Mouse (Mus musculus) left cerebral cortex, adult 8-10 months (tissue): Measurements from ENCODE around the gene Klk9. TPM values are rescaled to one million over a fixed set of nuclear protein-coding genes. Genes with fewer than 3 reads are reported as not detected.
A peak's percentile ranks its signal among the peaks of the same experiment; 100 is the strongest.

ENCODE experiments used
- DNase-seq, 2 experiments: peaks; one replicate each; pipeline ENCODE4 v3.0.0; 2022; ENCODE audit warnings: low spot score in 2 of 2
- total RNA-seq, 4 experiments: library from RNA; stranded (reverse); gene quantifications; 2 replicates each; pipeline ENCODE4 v1.2.4; 2022

Gene Klk9
- not detected for total RNA-seq

DNA sequence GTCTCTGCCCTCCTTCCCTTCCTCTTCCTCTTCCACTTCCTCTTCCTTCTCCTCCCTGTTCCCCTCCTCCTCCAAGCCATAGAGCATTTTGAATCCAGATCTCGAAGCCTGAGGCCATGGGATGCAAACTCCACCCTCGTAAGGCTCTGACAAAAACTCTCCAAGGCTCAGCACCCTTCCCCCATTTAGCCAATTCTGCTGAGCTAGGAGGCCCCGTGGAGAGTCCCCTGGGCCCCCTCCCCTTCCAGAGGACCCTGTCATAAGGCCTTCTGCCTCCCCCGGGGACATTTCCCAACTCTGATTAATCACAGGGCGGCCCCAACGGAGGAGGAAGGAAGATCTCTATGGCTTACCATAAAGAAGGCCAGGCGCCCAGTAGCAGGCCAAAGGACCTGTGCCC lies at the start of gene Klk9:
Gene Klk9 (plus strand): TSS at position 301 of the 400 bp plus-strand sequence.
- DNase-seq, result no peak

DNA sequence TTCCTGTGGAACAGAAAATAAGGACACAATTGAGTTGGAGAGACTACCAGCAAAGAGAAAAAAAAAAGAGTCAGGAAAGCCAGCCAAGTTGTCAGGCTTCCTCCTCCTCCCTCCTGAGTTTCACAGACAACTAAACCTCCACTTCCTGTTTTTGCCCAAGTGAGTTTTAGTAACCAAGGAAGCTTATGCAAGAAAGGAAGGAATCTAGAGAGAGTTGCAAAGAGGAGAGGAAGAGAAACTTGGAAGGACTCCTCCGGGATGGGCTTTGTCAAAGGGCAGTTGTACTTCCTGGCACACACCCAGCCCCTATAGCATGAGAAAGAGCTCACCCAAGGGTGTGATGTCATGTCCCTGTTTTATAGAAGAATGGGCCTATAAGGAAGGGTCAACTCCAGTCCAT lies 43.9 kb upstream of the Klk9 start:
- no peak for DNase-seq

DNA sequence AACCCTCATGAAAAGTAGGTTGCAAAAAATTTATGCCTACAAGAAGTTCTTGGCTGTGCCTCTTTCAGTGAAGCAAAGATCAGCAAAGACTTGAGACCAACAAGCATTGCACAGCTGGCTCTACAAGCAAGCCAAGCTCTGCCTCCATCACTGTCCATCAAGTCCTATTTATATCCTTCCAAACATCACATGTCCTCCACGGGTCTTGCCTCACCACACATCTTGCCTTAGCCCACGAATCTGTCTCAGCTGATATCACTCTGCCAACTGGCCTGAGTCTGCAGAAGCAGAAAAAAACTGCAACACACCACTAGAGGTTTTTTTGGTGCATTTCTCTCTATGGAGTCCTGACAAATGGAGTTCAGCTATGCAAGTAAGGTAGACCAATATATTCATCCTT lies 38.9 kb upstream of the Klk9 start:
- DNase-seq, result no peak

DNA sequence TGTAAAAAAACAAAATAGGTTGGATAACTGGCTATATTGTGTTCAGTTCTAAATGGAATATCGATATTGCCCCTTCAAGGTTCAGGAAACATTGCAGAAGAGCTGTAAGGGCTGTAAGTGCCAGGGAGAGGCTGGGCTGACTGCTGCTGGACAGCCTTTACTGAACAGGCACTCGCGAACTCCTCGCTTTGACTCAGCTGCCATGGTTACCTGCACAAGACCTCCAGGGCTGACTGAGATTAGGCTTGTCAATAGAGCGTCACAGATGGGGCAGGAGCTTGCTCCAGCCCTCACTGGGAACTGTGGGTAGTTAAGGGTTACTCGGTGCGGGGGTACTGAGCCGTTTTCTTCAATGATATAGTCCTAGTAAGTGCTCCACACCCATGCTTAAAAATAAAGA lies 25.2 kb upstream of the Klk9 start:
- DNase-seq, result no peak

DNA sequence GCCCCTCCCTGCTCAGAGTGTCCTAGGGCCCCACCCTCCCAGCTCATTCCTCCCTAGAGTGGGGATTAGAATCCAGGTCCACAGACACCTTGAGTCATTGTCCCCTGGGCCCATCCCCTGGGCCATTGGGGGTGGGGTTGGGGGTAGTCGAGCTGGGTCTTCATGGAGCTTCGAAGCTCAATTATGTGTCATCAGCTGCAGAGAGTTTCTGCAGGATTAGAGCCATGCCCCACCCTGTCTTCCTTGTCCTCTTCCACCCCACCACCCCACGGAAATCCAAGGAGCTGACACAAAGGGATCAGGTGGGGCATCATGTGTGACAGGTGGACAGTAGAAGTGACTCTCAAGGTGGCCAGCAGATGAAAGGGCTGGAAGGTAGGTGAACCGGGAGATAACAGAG lies 23.1 kb upstream of the Klk9 start, which contains the start of gene Klk12:
Gene Klk12 (plus strand): TSS at position 301 of the 400 bp plus-strand sequence.
- DNase-seq, result no peak

DNA sequence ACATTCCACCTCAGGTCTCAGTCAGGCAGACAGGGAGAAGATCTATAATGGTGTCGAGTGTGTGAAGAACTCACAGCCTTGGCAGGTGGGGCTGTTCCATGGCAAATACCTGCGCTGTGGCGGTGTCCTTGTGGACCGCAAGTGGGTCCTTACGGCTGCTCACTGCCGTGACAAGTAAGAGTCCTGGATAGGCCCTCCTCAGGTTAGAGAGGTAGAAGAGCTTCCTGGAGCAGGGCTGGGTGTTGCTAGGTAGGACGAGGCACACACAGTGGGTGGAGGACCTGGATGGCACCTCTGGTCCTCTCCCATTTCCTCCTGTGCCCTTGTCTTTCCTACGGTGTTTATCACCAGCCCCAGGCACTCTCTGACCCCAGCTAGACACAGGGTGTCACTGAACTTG lies 22.1 kb upstream of the Klk9 start:
- no peak for DNase-seq

DNA sequence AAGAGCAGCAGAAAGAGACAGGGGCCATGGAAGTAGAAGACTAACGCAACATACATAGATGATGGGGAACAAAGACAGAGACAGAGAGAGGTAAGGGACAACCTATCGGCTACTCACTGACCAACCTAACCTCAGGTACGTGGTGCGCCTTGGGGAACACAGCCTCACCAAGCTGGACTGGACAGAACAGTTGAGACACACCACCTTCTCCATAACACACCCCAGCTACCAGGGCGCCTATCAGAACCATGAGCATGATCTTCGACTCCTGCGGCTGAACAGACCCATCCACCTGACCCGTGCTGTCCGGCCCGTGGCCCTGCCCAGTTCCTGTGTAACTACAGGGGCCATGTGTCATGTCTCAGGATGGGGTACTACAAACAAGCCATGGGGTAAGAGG lies 21.0 kb upstream of the Klk9 start:
- no peak for DNase-seq

DNA sequence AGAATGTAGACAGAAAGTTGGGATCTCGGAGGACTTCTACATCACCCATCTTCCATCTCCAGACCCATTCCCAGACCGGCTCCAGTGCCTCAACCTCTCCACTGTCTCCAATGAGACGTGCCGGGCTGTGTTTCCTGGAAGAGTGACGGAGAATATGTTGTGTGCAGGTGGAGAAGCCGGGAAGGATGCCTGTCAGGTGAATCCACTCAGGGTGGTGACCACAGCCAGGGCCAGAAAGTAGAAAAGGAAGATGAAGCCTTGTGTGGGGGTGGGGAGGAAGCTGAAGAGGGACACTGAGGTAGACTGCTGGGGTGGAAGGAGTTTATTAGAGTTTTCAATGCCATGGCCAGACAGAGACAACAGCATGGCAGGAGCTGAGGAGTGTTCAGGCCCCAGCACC lies 19.8 kb upstream of the Klk9 start:
- DNase-seq, result no peak

DNA sequence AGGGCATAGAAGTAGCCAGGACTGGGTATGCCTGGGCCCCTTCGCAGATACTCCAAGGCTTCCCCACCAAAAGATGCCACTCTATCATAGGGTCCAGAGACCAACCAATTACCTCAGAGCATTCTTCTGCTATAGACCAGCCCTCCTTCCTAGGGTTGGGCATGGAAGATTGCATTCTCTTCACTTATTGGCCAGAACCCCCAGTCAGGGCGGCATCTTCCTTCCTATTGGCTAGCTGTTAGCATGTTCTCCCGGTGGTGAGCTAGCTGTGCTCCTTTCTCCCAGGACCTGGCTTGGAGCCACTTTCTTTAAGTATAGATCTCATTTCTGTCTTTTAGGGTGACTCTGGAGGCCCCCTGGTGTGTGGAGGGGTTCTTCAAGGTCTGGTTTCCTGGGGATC lies 18.8 kb upstream of the Klk9 start:
- no peak for DNase-seq

DNA sequence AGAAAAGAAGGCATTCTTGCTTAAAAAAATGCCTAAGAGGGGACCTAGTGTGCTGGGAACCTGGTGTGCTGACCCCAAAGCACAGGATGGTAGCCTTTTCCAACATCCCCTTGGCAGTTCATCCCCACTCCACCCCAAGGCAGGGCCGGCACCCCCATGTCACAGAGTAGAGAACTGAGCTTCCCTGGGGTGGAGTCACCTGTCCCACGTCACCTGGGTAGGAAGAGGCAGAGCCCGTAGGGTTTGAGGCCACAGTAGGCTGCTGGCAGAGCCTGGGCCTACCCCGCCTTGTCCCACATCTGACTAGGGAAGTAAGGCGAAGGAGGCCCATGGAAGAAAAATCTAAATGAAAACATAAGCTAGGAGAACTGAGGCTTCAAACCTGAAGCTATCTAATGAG lies 17.3 kb upstream of the Klk9 start, which contains the start of gene Klk11:
Gene Klk11 (plus strand): TSS at position 241 of the 400 bp plus-strand sequence.
- no peak for DNase-seq

DNA sequence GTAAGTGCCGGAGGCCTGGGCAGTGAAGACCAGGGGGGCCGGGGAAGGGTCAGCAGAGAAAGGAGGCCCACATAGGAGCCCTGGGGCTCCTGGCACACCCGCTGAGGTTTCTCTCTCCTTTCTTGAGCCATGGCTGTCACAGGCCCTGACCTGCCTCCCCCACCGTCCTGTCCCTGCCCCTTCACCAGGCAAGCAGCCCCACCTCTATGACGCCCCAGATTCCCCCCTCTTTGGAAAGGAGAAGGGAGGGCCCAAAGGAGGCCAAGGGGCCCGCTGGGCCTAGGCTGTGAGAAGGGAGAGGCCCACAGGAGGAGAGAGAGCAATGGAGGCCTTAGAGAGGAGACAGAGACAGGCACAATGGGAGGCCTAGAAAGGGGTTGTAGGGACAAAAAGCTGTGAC lies 16.9 kb upstream of the Klk9 start:
- no peak for DNase-seq

DNA sequence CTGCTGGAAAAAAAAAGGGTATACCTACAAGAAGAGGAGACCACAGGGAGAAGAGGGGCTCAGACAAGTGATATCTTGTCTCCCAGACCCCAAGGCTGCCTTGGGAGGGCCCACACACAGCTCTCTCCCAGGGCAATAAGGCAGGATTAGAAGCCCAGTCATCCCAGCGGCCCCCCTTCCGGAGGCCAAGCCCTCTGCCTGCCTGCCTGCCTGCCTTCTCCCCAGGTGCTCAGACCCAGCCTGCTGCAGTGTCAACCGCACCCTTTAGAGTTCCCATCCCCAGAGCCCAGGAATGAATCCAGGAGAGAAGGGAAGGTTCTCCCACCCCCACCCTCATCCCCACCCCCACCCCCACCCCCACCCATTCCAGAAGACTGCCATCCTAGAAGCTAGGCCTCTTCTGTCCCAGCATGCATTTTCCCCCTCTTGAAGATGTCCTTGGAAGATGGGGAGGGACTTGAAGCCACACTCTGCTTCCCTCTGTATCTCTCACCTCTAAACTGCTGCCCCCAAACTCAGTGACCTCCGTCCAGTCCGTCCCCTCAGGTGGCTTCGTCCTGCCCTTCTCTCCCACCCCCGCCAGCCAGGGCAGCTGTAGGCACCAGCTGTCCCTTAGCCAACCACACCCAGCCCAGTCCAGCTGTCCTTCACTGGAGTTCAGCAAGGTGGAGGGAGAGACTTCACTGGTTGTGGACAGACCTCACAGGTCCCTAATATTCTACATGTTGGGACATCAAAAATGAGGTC lies 16.2 kb upstream of the Klk9 start:
- DNase-seq, result no peak

DNA sequence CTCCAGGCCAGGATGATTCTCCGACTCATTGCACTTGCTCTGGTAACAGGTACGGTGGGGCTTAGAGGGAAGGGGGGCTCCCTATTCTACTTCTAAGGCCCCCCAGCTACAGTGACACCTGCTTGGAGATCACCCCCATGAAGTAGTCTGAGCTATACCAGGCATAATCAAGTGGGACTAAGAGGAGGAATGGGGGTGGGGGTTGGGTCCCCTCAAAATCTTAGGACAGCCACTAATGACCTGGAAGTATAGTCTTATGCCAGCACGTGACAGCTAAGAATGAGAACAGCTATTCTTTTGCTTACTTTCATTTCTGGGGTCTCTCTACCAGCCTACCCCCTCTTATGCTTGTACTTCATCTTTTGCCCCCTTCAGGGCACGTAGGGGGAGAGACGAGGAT lies 15.2 kb upstream of the Klk9 start:
- no peak for DNase-seq

DNA sequence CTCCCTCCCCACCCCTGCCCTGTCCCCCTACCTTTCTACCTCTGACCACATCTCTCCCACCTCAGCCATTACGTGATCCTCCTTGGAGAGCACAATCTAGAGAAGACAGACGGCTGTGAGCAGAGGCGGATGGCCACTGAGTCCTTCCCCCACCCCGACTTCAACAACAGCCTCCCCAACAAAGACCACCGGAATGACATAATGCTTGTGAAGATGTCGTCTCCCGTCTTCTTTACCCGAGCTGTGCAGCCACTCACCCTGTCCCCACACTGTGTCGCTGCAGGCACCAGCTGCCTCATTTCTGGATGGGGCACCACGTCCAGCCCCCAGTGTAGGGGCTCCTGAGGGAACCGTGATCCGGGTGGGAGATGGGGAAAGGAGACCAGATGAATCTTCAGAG lies 14.3 kb upstream of the Klk9 start:
- DNase-seq, result no peak

DNA sequence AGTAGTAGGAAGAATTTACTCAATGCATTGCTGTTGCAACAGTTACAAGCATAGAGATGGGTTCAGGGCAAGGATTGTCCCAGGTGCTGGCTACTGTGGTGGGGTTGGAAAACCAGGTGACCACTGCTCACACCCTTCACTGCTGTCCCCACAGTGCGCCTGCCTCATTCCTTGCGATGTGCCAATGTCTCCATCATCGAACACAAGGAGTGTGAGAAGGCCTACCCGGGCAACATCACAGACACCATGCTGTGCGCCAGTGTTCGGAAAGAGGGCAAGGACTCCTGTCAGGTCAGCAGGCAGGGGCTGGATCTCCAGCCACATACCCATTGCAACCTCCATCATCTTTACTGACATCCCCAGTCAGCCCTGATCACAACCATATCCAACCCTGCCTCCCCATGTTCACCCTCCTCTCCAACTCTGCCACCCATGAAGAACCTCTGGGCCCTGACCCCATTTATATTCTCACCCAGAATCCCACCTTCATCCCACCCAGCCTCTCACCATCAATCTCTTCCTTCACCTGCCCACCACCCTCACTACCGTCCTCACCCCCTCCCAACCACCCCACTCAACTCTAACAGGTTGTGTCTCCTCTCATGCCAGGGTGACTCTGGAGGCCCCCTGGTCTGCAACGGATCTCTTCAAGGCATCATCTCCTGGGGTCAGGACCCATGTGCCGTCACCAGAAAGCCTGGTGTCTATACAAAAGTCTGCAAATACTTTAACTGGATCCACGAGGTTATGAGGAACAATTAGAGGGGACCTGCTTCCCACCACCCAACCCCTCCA lies 13.3 kb upstream of the Klk9 start:
- DNase-seq, result no peak

DNA sequence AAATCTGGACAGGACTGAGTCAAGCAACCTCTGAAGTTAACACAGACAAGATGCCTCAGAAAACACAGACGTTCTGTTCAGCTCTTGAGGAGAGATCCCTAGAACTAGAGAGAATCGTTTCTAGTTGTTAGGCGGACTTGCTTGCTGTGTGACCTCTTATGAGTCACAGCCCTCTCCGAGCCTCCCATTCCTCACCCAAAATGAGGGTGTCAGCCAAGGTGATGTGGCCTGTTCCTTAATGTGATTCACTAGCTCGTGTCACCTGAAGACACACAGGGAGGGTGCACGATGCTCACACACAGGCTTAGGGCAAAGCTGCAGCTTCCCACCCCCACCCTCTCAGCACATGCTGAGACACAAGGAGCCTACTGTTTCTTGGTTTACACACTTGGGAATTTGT lies 11.4 kb upstream of the Klk9 start:
- no peak for DNase-seq

DNA sequence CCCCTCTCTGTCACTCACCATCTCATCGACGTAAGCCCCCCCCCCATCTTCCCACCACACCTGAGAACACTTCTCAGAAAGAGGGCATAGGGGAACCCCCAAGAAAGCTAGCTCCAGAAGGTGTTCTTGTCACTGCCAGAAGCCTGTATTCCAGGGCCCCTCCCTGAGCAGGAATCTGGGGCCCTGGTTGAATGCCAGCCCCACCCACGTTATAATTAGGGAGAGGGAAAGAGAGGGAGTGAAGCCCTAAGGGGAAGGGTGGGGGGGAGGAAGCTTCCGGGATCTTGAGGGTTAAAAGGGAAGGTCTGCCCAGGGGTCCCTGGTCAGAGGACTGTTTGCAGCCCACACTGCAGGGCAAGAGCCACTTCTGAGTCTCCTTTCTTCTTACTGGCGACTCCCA lies 10.9 kb upstream of the Klk9 start, which contains the start of gene Klk10:
Gene Klk10 (plus strand): TSS at position 290 of the 400 bp plus-strand sequence.
- no peak for DNase-seq

DNA sequence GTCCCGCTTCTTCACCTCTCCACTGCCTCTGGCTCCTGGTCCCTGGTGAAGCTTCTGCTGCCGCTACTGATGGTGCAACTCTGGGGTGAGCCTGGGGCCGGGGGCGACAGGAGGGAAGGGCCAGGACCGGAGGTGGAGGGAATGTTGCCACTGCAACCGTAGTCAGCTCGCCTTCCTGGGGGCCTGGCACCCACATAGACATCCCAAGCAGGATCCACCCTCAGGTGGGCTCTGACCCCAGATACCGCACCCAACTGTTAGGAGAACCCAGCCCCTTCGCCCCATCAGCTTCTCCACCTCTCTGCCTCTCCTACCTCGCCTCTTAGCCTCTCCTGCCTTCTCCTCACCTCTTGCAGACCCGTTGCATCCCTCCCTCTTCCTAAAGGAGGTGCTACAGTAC lies 10.2 kb upstream of the Klk9 start:
- no peak for DNase-seq

DNA sequence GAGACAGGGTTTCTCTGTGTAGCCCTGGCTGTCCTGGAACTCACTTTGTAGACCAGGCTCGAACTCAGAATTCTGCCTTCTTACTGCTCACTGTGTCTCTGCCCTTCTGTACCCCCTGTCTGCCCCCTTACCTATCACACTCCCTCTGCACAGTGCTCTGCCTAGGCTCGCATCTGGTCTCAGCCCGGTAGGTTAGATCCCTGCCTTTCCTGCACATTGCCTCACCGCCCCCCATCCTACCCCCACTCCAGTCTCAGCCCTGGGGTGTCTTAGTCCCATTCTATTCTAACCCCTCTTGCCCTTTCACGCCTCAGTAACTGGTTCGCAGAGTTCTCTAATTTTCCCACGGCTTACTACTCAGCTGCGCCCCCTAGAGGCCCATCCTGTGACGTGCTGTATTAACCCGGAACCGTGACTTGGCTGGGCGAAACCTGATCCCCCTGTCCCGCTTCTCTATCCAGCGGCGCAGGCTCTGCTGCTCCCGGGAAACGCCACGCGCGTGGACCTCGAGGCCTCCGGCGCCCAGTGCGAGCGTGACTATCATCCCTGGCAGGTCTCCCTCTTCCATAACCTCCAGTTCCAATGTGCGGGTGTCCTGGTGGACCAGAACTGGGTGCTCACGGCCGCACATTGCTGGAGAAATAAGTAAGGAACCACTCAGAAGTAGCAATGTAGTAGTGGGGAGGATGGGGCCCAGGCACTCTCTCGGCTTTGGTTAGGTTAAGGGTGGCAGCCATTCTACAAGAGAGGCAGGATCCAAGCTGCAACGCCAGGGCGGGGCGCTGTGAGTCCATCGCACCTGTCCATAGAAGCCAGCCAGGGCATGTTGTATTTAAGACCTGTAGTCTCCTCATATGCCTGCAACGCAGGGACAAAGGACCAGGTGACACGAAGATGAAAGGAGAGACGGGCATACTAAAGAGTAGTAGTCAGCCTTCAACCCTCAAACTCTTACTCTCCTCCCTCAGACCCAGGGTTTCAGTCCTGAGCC lies 9.1 kb upstream of the Klk9 start:
- DNase-seq, result peak in 1 of 2 experiments; percentile 50

DNA sequence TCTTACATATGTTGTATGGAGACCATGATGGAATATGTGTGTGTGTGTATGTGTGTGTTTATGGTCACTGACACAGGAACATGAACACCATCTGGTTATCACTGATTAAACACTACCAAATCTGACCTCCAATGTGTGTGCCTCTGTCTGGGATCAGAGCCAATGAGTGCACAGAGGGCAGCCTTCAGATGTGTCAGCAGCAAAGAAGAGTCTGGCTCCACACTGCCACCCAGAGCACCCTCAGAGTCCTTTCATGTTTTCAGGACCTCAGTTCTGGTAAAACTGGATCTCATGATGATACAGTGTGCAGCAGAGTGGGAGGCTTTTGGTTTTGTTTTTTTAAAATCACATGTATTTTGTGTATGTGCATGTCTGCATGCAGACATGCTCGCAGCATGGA lies 6.4 kb upstream of the Klk9 start:
- no peak for DNase-seq

DNA sequence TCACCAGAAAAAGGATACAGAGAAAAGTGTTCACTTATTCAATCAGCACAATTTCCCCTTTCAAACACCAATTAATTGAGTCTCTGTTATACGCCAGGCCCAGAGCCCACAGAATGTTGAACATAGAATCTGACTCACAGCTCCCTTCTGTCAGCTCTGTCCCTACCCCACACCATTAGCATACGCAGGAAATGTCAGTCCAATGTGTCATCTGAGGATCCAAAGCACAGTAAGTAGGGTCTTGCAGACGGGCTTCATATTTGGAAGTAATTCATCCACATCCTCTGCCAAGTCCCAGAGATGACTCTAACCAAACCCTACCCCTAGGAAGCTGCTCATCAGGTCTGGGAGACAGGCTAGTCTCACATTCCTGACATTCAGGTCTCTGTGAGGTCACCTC lies 3.6 kb upstream of the Klk9 start:
- DNase-seq, result no peak

DNA sequence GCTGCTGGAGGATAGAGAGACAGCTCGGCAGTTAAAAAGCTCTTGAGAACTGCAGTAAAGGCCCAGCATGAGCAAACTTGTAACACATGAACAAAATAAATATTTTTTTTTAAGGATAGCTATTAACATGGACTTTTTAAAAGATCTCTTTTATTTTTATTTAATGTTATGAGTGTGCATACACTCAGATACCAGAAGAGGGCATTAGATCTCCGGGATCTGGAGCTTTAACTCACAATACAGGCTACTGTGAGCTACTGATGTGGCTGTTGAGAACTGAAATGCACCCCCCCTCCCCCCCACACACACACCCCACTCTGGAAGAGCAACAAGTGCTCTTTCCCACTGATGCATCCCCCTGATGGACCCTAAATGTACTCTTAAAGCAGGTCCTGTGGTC lies 2.4 kb upstream of the Klk9 start:
- no peak for DNase-seq
